Mouse (Mus musculus) stomach, embryonic 14.5 days (tissue): ENCODE measurements around the gene Kif27. TPM values are rescaled to one million over a fixed set of nuclear protein-coding genes. Genes with fewer than 3 reads are reported as not detected.
"Not testable (repeated sequence)": the region's sequence is repeated elsewhere in the genome, so short reads cannot be mapped to it uniquely, and the experiment has no call there.

Experiments used
- ATAC-seq: fragments of 200-750 bp; cut with Nextera tagmentation; 2 replicates; pipeline ENCODE4 v1.8.0; 2017; ENCODE audit warnings: low read depth, moderate TSS enrichment; ENCODE audit not compliant: insufficient number of reproducible peaks, insufficient read depth, low FRiP score
- H3K27ac ChIP-seq: fragments of 300-500 bp; sonication (generic); 2 replicates; pipeline ENCODE4 v1.5.1; 2014; ENCODE audit warnings: mild to moderate bottlenecking, low read length, moderate library complexity, mixed read lengths
- H3K27me3 ChIP-seq: fragments of 300-500 bp; sonication (generic); 2 replicates; pipeline ENCODE4 v1.6.1; 2014; ENCODE audit warnings: low read length, control low read depth, mixed read lengths; ENCODE audit not compliant: control insufficient read depth, insufficient read depth
- H3K36me3 ChIP-seq: fragments of 300-500 bp; sonication (generic); 2 replicates; pipeline ENCODE4 v1.6.1; 2014; ENCODE audit warnings: mild to moderate bottlenecking, control low read depth, low read length, moderate library complexity, mixed read lengths; ENCODE audit not compliant: control insufficient read depth, insufficient read depth
- H3K4me1 ChIP-seq: fragments of 300-500 bp; sonication (generic); 2 replicates; pipeline ENCODE4 v1.6.1; 2014; ENCODE audit warnings: low read length, control low read depth, mixed read lengths; ENCODE audit not compliant: control insufficient read depth, insufficient read depth
- H3K4me2 ChIP-seq: fragments of 300-500 bp; sonication (generic); replicated peaks from 2 replicates; pipeline ENCODE4 v1.6.1; 2014; ENCODE audit warnings: low read depth, low read length, control low read depth
- H3K4me3 ChIP-seq: fragments of 300-500 bp; sonication (generic); 2 replicates; pipeline ENCODE4 v1.5.1; 2014; ENCODE audit warnings: low read depth, low read length, control low read depth
- H3K9ac ChIP-seq: fragments of 300-500 bp; sonication (generic); replicated peaks from 2 replicates; pipeline ENCODE4 v1.6.1; 2014; ENCODE audit warnings: low read depth, mild to moderate bottlenecking, control low read depth, low read length, moderate library complexity, mixed read lengths
- H3K9me3 ChIP-seq: fragments of 300-500 bp; sonication (generic); 2 replicates; pipeline ENCODE4 v1.6.1; 2016; ENCODE audit warnings: low read depth, low read length, control low read depth; ENCODE audit not compliant: control insufficient read depth
- WGBS: fragments of 180-500 bp; shearing (Covaris S2); extraction: QIAGEN DNeasy Blood & Tissue Kit; methylation state at CpG from one replicate; pipeline ENCODE4 v1.1.7; 2014; 5-methylcytosine and 5-hydroxymethylcytosine counted together
- polyA plus RNA-seq: library from polyadenylated mRNA; unstranded; fragments of >200 nt; fragmentation: Nextera tagmentation; extraction: Ambion mirVana; gene quantifications from 2 replicates; pipeline ENCODE4 v1.2.1, GENCODE M21; 2014

The Kif27 gene
- 0.59 and 1.1 TPM in 2 replicates for polyA plus RNA-seq

GRCm38 (mm10) chr13:58358629-58359303, at the start of gene Kif27:
Gene Kif27 (minus strand): TSS chr13:58359122.
- H3K9me3 ChIP-seq: no peaks in the 10 kb centered on the region; the same call in 1 of the 2 replicates
- no peaks in the 10 kb centered on the region for H3K27me3 ChIP-seq
- under 1% methylated on average over 75 of the region's 85 CpGs for WGBS
- no peaks in the 10 kb centered on the region for H3K36me3 ChIP-seq
- H3K9ac ChIP-seq: peak within 1 kb of the TSS; percentile 26
- H3K4me2 ChIP-seq: peak within 1 kb of the TSS; percentile 89
- peak within 1 kb of the TSS; percentile 52; the same call in 1 of the 2 replicates for H3K27ac ChIP-seq
- H3K4me1 ChIP-seq: no peaks in the 10 kb centered on the region
- peak within 1 kb of the TSS; percentile 50 for H3K4me3 ChIP-seq
- peak; percentile 99 for ATAC-seq

GRCm38 (mm10) chr13:58403243-58403642, 44.3 kb upstream of the Kif27 start, which contains the start of gene Hnrnpk:
Gene Hnrnpk (minus strand): TSS chr13:58403343.
- H3K9ac ChIP-seq: peak within 1 kb of the TSS; percentile 100
- H3K4me2 ChIP-seq: peak within 1 kb of the TSS; percentile 44
- H3K9me3 ChIP-seq, ATAC-seq, H3K27me3 ChIP-seq: not testable (repeated sequence)
- peaks cover 16% of the 10 kb centered on the region for H3K36me3 ChIP-seq
- 7% methylated on average over 16 of the region's 17 CpGs for WGBS
- H3K27ac ChIP-seq: peak within 1 kb of the TSS; percentile 99
- peaks cover 11% of the 10 kb centered on the region; the same call in 1 of the 2 replicates for H3K4me1 ChIP-seq
- peak within 1 kb of the TSS; percentile 98 for H3K4me3 ChIP-seq

GRCm38 (mm10) chr13:58402744-58403110, 43.8 kb upstream of the Kif27 start:
- Histone ChIP-seq H3K4me2 (peak overlapping the region; percentile 44), H3K27ac (peak overlapping the region; percentile 99), H3K27me3 (no peaks in the 10 kb centered on the region), H3K9me3 (no peaks in the 10 kb centered on the region), H3K4me3 (peak overlapping the region; percentile 98), H3K4me1 (peaks cover 11% of the 10 kb centered on the region; the same call in 1 of the 2 replicates), H3K9ac (peak overlapping the region; percentile 100), H3K36me3 (peaks cover 20% of the 10 kb centered on the region)
- ATAC-seq: peak; percentile 73
- 0% methylated on average over 25 of the region's 48 CpGs for WGBS

GRCm38 (mm10) chr13:58402003-58402743, 43.3 kb upstream of the Kif27 start, which contains the start of gene Rmi1:
Gene Rmi1 (plus strand): TSS chr13:58402248.
- Histone ChIP-seq H3K9me3 (no peaks in the 10 kb centered on the region), H3K4me2 (peak within 1 kb of the TSS; percentile 79), H3K4me3 (peak within 1 kb of the TSS; percentile 98), H3K27ac (peak within 1 kb of the TSS; percentile 99), H3K4me1 (peaks cover 11% of the 10 kb centered on the region; the same call in 1 of the 2 replicates), H3K27me3 (no peaks in the 10 kb centered on the region), H3K36me3 (peaks cover 21% of the 10 kb centered on the region), H3K9ac (peak within 1 kb of the TSS; percentile 100)
- under 1% methylated on average over 90 of the region's 91 CpGs for WGBS
- peak; percentile 92 for ATAC-seq

- Histone ChIP-seq H3K27me3 (no peaks in the 10 kb centered on the region), H3K36me3 (peaks cover 29% of the 10 kb centered on the region), H3K4me2 (peak overlapping the region; percentile 79), H3K9me3 (no peaks in the 10 kb centered on the region), H3K4me1 (peaks cover 11% of the 10 kb centered on the region; the same call in 1 of the 2 replicates), H3K4me3 (peak overlapping the region; percentile 98), H3K9ac (peak overlapping the region; percentile 100), H3K27ac (peak overlapping the region; percentile 99)
- peak; percentile 43 for ATAC-seq
- under 1% methylated on average over 72 of the region's 100 CpGs for WGBS
Observed at GRCm38 (mm10) chr13:58401135-58402002, 42.4 kb upstream of the Kif27 start.

GRCm38 (mm10) chr13:58400576-58400975, 41.7 kb upstream of the Kif27 start:
- no peak overlapping the region; the same call in 1 of the 2 replicates for H3K27ac ChIP-seq
- peaks cover 37% of the 10 kb centered on the region for H3K36me3 ChIP-seq
- ATAC-seq: no peak
- peak overlapping the region; percentile 100 for H3K9ac ChIP-seq
- peaks cover 11% of the 10 kb centered on the region; the same call in 1 of the 2 replicates for H3K4me1 ChIP-seq
- H3K27me3 ChIP-seq: no peaks in the 10 kb centered on the region
- H3K4me3 ChIP-seq: peak overlapping the region; percentile 98
- under 1% methylated on average over 11 of the region's 11 CpGs for WGBS
- H3K9me3 ChIP-seq: no peaks in the 10 kb centered on the region
- peak overlapping the region; percentile 79 for H3K4me2 ChIP-seq

- Histone ChIP-seq H3K36me3 (peaks cover 64% of the 10 kb centered on the region), H3K27ac (no peak overlapping the region), H3K9ac (no peak overlapping the region), H3K4me1 (peaks cover 5% of the 10 kb centered on the region; the same call in 1 of the 2 replicates), H3K4me2 (no peak overlapping the region), H3K4me3 (no peak overlapping the region), H3K27me3 (no peaks in the 10 kb centered on the region), H3K9me3 (no peaks in the 10 kb centered on the region)
- ATAC-seq: no peak
- 91% methylated on average over 13 of the region's 13 CpGs for WGBS
Observed at GRCm38 (mm10) chr13:58397651-58398050, 38.7 kb upstream of the Kif27 start.

- WGBS: 82% methylated on average over 11 of the region's 11 CpGs
- ATAC-seq, H3K27ac ChIP-seq, H3K27me3 ChIP-seq, H3K4me1 ChIP-seq, H3K4me3 ChIP-seq, H3K9me3 ChIP-seq, H3K9ac ChIP-seq, H3K4me2 ChIP-seq: not testable (repeated sequence)
- peaks cover 82% of the 10 kb centered on the region for H3K36me3 ChIP-seq
Observed at GRCm38 (mm10) chr13:58394392-58394791, 35.5 kb upstream of the Kif27 start.
